Mouse (Mus musculus) urinary bladder, adult 2 months (tissue): ENCODE measurements around the gene Nlrx1. TPM values are rescaled to one million over a fixed set of nuclear protein-coding genes. Genes with fewer than 3 reads are reported as not detected.
"Not testable (repeated sequence)": the region's sequence is repeated elsewhere in the genome, so short reads cannot be mapped to it uniquely, and the experiment has no call there.

Source experiments
- DNase-seq: peaks from one replicate; pipeline ENCODE4 v3.0.0; 2022; ENCODE audit warnings: low spot score
- polyA plus RNA-seq: library from polyadenylated mRNA; depleted of rRNA; stranded (reverse); fragments of >200 nt; gene quantifications from 2 replicates; pipeline ENCODE4 v1.2.3, GENCODE M21; 2012; rRNA removed

Gene Nlrx1
- polyA plus RNA-seq: 9.6 and 13.0 TPM in 2 replicates

GRCm38 (mm10) chr9:44268432-44268831 lies at the start of gene Nlrx1:
Gene Nlrx1 (minus strand): TSS chr9:44268599.
- no peak for DNase-seq

GRCm38 (mm10) chr9:44317452-44317851 lies 49.1 kb upstream of the Nlrx1 start:
- DNase-seq: no peak

- no peak for DNase-seq
Observed at GRCm38 (mm10) chr9:44314910-44315309, 46.5 kb upstream of the Nlrx1 start.

- no peak for DNase-seq
Observed at GRCm38 (mm10) chr9:44314257-44314547, 45.8 kb upstream of the Nlrx1 start.

GRCm38 (mm10) chr9:44313476-44314256 lies 45.3 kb upstream of the Nlrx1 start:
- no peak for DNase-seq

GRCm38 (mm10) chr9:44311136-44312134 lies 43.0 kb upstream of the Nlrx1 start:
- no peak for DNase-seq

GRCm38 (mm10) chr9:44310750-44311135 lies 42.3 kb upstream of the Nlrx1 start:
- no peak for DNase-seq

GRCm38 (mm10) chr9:44309756-44310155 lies 41.4 kb upstream of the Nlrx1 start:
- no peak for DNase-seq

- no peak for DNase-seq
Observed at GRCm38 (mm10) chr9:44307248-44307647, 38.8 kb upstream of the Nlrx1 start.

- DNase-seq: no peak
Observed at GRCm38 (mm10) chr9:44306532-44306931, 38.1 kb upstream of the Nlrx1 start.

- peak; percentile 91 for DNase-seq
Observed at GRCm38 (mm10) chr9:44305466-44306079, 37.2 kb upstream of the Nlrx1 start, which contains the start of gene Hinfp. Gene Hinfp (minus strand): TSS chr9:44305671.

GRCm38 (mm10) chr9:44300001-44300400 lies 31.6 kb upstream of the Nlrx1 start:
- DNase-seq: not testable (repeated sequence)

- DNase-seq: no peak
Observed at GRCm38 (mm10) chr9:44292490-44292889, 24.1 kb upstream of the Nlrx1 start.

- no peak for DNase-seq
Observed at GRCm38 (mm10) chr9:44288959-44289291, 20.5 kb upstream of the Nlrx1 start.

- no peak for DNase-seq
Observed at GRCm38 (mm10) chr9:44288076-44288958, 19.9 kb upstream of the Nlrx1 start, which contains the start of gene Abcg4. Gene Abcg4 (minus strand): TSS chr9:44288615.

- DNase-seq: no peak
Observed at GRCm38 (mm10) chr9:44287401-44288075, 19.1 kb upstream of the Nlrx1 start.

- DNase-seq: no peak
Observed at GRCm38 (mm10) chr9:44287003-44287400, 18.6 kb upstream of the Nlrx1 start.

- DNase-seq: no peak
Observed at GRCm38 (mm10) chr9:44286256-44286850, 18.0 kb upstream of the Nlrx1 start.

- no peak for DNase-seq
Observed at GRCm38 (mm10) chr9:44283183-44283582, 14.8 kb upstream of the Nlrx1 start.

- no peak for DNase-seq
Observed at GRCm38 (mm10) chr9:44269973-44270372, 1.6 kb upstream of the Nlrx1 start.
